Mouse (Mus musculus): ENCODE data around the gene Map2k6.

GRCm38 (mm10) chr11:110366902-110367301, 32.0 kb upstream of the Map2k6 start:
- TF ChIP-seq CTCF (IDR thresholded peaks at IDR 0.05; ENCODE audit: low read depth) (peak; percentile 57), EP300 (IDR thresholded peaks at IDR 0.05; ENCODE audit: low read depth) (no peak)

All from liver, postnatal 0 days (tissue).